Mouse (Mus musculus) mouse embryonic stem cell (cell line): ENCODE measurements around the gene Krt39.

ENCODE experiments used
- in situ Hi-C, 2 experiments: fragments of 300-500 bp; cut with MboI; formaldehyde crosslinking; loops; 1 replicate in 1 of 2; 3 replicates in 1 of 2; pipeline ENCODE4 v1.14.3; 2019 to 2020; ENCODE audit warnings: low sequenced_read_pairs in 2 of 2, low pct_unique_long_range_greater_than_20kb in 1 of 2, mixed read lengths in 1 of 2; ENCODE audit not compliant: unreplicated experiment in 1 of 2

Krt39 gene

DNA sequence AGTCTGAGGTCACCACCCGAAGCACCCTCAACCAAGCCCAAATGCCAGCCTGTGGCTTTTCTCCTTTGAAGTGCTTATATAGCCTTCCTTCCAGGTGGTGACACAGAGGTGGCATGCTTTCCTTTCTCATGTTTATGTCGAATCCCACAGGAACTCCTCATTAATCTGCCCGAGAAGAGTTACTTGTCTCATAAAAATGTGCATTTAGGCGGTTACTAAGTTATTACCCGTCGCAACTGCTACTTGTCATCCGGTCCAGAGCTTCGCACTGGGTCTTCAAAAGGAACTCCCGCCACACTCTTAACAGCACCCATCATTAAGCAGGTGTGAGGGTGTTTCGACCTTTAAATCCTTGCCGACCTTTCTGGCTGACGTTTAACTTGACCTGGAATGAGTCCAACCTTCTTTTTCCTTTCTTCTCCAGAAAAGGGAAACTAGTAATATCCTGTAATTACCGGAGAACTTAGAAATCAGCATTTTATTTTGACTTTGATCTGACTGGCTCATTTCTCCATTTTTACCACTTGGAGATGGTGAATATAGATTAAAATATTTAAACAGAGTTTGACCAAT, at the start of gene Krt39:
Gene Krt39 (minus strand): TSS at position 51 of the 573 bp plus-strand sequence.
- in situ Hi-C loops: no loop called here

GRCm38 (mm10) chr11:99566530-99566929, 45.4 kb upstream of the Krt39 start, which contains the start of gene Krtap3-1:
Gene Krtap3-1, minus strand, starts transcription at chr11:99566630.
- in situ Hi-C loops: no loop called here

DNA sequence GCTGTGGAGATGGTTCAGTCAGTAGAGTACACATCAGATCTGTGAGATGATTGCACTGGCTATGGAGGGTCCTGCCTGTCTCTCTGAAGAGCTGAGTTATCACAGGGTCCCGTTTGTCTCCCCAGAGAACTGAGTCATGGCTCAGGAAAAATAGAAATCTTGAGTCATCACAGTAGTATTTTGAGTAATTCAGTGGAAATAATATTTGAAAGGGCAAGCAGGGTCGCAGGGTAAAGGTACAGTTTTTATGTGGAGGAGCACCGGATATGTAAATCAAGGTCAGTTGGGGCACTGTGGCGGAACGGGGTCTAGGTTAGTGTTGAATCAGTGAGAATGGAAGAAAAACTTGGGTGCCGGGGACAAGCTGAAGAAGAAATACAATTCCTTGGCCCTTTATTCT, 41.4 kb upstream of the Krt39 start:
- in situ Hi-C loops: no loop called here

DNA sequence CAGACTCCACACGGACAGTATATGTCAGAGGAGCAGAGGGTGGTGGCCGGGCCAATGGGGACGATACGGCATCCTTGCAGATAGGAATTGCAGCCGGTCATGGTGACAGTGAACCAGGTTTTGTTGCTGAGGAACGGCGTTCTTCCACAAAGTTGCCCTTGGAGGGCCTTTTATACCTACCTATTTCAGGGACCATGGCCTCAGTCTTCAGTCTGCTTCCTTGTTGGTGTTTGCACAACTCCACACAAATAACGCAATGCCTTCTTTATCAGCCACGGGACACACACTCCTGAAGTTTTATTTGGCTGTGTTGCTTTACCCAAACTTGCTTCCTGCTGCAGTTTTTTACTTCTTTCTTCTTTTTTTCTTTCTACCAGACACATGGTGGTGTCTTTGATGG, 38.2 kb upstream of the Krt39 start, which contains the start of gene Gm11939:
Gene Gm11939 (minus strand): TSS at position 101 of the 400 bp plus-strand sequence.
- in situ Hi-C loops: no loop called here

GRCm38 (mm10) chr11:99557976-99558745, 37.0 kb upstream of the Krt39 start:
- in situ Hi-C loops: no loop called here

DNA sequence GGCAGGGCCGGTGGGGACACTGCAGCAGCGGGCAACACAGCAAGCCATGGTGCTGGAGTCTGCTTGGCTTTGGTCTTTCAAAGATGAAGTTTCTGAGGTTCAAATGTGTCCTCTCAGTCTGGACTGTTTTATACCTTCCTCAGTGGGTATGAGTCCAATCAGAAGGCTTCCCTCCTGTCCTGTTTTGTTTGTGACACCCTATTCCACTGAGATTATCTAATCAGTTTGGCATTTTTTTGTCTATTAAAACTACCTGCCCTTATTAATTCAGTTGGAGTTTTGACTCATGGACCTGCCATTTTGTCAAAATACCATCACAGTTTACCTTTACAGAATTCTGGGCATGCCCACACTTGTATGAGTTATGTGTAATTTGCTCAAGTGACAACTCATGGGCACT, 35.6 kb upstream of the Krt39 start, which contains the start of gene Krtap3-2:
Gene Krtap3-2 (minus strand): TSS at position 101 of the 400 bp plus-strand sequence.
- in situ Hi-C loops: no loop called here

DNA sequence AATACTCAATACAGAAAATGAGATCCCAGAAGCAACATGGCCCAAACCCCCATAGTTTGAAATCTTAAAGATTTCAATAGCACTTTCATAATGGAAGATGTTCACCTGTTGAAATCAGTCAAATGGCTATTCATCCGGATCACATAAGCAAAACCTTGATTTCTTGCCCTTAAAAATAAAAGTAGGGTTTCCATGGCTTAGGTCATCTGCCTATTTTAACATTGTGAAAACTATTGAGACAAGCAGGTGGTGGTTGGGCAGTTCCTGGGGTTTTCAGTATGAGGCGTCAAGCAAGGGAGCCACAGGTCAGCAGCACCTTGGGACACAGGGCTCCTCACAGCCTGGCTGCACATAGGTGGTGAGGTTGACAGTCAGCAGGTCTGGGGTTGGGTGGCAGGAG, 35.1 kb upstream of the Krt39 start:
- in situ Hi-C loops: no loop called here

DNA sequence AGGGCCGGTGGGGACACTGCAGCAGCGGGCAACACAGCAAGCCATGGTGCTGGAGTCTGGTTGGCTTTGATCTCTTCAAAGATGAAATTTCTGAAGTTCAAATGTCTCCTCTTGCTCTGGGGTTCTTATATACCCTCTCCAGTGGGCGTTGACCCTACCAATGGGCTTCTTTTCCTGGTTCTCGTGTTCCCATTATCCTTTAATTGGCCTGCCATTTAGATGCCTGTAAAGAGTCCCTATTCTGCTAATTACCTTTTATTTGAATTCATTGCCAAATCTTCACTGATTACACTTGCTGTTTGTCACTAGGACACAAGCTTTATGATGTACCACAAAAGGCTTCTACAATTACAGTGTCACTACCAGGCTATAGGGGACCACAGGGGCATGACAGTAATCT, 29.6 kb upstream of the Krt39 start, which contains the start of gene Krtap3-3:
Gene Krtap3-3 (minus strand): TSS at position 101 of the 400 bp plus-strand sequence.
- in situ Hi-C loops: no loop called here

DNA sequence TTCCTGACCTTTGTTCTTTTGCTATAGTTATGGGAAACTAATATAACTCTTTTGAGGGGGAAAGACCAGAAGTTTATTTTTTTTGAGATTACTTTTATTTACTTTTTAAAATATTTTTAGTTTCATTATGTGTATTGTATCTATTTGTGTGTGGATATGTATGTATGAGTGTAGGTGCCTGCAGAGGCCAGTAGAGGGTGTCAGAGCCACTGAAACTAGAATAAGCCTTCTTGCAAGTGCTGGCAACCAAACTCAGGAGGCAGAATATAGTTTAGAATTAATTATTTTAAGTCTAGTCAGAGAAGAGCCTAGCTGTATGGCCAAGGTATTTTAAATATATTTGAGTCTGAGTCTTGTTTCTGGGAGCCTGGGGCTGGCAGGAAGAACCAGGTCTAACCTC, 26.8 kb upstream of the Krt39 start:
- in situ Hi-C loops: no loop called here

DNA sequence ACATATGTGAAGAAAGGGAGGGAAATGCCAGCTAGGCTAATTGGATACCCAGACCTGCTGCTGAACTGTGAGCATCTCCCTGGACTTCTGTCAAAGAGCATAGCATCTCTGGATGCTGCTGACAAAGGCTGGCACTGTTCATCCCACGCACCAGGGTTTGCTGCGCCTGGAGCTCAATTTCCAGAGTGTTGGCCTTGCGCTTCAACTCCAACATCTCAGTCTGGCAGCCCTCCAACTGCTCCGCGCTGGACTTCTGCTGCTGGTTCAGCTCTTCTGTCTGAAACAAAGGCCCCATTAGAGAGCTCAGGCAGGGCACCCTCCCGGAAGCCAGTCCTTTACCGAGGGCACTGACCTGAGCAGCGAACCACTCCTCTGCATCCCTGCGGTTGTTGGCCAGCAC, 18.6 kb upstream of the Krt39 start:
- in situ Hi-C loops: no loop called here

DNA sequence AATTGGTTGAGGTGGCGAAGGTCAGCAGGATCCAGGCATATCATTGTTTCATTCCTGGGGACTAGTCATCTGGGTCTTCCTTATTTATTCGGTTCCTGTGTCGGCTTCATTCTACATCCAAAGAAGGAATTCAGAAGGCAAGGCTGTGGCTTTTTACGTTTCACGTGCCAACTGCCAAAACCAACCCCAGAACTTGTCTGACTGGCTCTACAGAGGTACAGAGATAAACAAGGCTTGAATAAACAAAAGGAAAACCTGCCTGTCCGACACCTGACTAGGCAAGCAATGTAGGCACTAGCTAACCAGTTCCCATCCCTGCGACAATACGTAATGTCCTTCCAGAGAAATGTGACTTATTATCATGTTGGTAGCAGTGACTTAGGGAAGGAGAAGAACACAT, 7.0 kb downstream of the Krt39 start:
- in situ Hi-C loops: no loop called here

DNA sequence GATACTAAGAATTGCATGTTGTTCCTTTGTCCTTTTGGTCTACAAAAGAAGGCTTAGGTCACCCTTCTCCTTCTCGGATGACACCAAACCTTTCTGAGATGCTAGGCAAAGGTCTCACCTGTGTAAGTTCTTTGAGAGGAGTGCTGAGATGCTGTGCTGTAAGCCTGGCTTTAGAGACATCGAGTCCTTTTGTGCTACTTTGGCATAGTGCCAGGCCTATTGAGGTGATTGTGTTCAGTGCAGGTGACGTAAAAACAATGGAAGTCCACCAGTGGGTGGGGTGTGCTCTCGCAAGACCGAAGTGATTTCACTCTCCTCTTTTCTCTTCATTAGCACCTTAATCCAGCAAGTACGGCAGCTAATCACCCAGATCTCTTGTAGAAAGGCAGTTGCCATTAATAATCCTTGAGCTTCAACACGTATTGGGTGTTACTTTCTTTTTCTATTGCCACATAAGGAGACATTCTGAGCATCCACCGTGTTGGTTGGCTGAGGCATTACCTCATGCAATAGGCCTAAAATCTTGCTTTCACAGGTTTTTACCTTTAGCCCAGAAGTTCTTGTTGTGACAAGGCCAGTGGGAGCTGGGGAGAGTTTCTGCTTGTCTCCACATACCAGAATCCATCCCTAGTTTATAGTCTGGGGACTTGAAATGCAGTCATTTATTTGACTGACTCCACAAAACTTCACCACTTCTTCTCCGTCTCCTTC, 20.9 kb downstream of the Krt39 start:
- in situ Hi-C loops: no loop called here

- in situ Hi-C loops: no loop called here
Measured at GRCm38 (mm10) chr11:99496460-99496859, 24.7 kb downstream of the Krt39 start.

GRCm38 (mm10) chr11:99494741-99495140, 26.4 kb downstream of the Krt39 start:
- in situ Hi-C loops: no loop called here

GRCm38 (mm10) chr11:99493574-99493850, 27.6 kb downstream of the Krt39 start:
- in situ Hi-C loops: no loop called here

DNA sequence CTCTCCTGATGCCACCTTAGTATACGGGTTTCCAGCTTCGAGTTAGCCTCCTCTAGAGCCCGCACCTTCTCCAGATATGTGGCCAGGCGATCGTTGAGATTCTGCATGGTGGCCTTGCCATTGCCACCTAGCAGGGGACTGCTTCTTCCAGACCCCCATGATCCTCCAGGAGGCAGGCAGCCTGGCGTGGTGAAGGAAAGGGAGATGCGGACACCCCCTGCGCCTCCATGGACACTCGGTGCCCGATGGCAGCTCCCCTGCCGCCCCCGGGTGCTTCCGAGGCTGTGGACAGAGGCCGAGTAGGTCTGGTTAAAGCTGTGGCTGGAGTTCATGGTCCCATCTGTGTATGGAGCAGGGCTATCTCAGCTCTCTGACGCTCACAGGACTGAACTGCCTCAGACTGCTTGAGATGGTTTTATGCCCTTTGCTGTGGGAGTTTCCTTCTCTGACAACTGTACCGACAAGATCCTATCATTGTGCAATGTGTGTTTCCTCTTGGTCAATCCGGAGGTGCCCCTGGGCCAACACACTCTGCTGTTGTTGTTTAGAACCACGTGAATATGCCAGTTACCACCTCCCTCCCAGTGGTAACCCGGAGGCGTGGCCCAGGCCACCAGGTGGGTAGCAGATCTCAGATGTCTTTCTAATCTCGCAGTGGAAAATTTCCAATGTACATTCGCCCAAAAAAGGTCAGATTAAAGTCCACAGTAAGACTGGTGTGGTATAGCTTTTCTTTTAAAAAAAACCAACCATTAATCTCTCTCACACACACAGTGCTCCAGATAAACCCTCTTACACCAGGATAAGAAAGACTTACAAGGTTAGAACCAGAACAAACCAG, 28.2 kb downstream of the Krt39 start, which contains the start of gene Krt23:
Gene Krt23 (minus strand): TSS at position 405 of the 841 bp plus-strand sequence.
- in situ Hi-C loops: no loop called here

DNA sequence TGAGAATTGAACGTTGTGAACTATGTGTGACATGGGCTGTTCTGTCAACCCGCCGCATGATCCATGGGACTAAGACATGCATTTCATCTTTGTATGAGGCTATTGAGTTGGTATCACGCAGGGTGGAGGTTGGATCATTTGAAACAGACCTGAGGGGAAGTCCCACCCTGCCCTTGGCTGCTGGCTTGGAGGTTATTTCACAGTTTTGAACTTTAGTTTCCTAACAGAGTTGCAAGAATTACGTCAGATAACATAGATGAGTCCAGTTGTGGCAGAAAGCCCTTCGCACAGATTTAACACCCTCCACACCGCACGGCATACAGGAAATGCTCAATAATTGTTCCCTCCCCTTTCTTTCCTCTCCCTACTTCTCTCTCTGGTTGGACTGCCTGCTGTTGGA, 30.1 kb downstream of the Krt39 start:
- in situ Hi-C loops: no loop called here

GRCm38 (mm10) chr11:99490624-99491023, 30.5 kb downstream of the Krt39 start:
- in situ Hi-C loops: no loop called here

GRCm38 (mm10) chr11:99489233-99489632, 31.9 kb downstream of the Krt39 start:
- in situ Hi-C loops: no loop called here
